Mouse (Mus musculus): ENCODE data around the gene Fam98a.

- TF ChIP-seq CTCF (IDR thresholded peaks at IDR 0.05; ENCODE audit: borderline replicate concordance, insufficient read depth, low read length) (no peak), POLR2A (IDR thresholded peaks at IDR 0.05; ENCODE audit: low read depth, low read length) (no peak)
Measured at GRCm38 (mm10) chr17:75506708-75507641, 44.8 kb downstream of the Fam98a start.
